Mouse (Mus musculus) large intestine, adult 2 months (tissue): ENCODE data around the gene Sec14l1. TPM values are rescaled to one million over a fixed set of nuclear protein-coding genes. Genes with fewer than 3 reads are reported as not detected.

Experiments
- DNase-seq: peaks from one replicate; pipeline ENCODE4 v3.0.0-alpha.2; 2012; ENCODE audit warnings: low read depth, low spot score
- WGBS: fragments of 180-500 bp; shearing (Covaris S2); methylation state at CpG from one replicate; pipeline ENCODE4 v1.1.7; 2018; 5-methylcytosine and 5-hydroxymethylcytosine counted together
- polyA plus RNA-seq: library from polyadenylated mRNA; depleted of rRNA; stranded (reverse); fragments of >200 nt; gene quantifications from 2 replicates; pipeline ENCODE4 v1.2.3, GENCODE M21; 2012

The Sec14l1 gene
- polyA plus RNA-seq, 1 experiment: 29.6 TPM

GRCm38 (mm10) chr11:117146776-117147536 is 32.0 kb downstream of the Sec14l1 start:
- WGBS: 84% methylated on average over 24 of the region's 24 CpGs
- no peak for DNase-seq

DNA sequence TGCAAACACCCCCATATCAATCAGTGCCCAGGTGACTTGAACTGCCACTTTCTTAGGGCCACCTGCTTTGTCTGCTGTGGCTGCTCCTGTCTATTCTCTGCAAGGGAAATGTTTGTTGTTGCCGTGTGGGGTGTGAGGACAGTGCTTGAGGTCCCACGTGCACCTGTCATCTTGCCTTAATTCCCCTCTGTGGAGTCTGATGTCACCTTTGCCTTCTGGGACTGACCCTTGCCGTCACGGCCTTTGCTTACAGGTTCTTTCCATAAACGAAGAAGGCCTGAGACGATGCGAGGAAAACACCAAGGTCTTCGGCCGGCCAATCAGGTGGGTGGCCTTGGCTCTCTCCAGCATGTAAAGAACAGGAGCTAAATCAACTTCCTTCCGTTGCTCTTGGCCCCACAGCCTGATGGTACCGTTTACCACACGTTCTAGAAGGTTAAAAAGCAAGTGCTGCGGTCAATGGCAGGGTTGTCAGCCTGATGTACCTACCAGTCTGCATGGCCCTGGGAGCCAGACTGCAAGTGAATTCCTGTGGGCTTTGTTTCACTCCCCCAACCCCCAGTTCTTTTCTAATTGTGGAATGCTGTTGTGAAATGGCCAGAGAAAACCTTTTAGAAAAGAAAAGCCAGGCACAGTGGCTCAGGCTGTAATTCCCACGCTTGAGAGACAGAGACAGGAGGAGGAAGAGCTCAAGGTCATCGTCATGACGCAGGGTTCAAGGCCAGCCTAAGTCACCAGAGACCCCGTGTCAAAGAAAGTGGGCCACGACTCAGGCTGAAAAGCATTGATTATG is 34.1 kb downstream of the Sec14l1 start:
- 85% methylated on average over 18 of the region's 18 CpGs for WGBS
- DNase-seq: no peak

DNA sequence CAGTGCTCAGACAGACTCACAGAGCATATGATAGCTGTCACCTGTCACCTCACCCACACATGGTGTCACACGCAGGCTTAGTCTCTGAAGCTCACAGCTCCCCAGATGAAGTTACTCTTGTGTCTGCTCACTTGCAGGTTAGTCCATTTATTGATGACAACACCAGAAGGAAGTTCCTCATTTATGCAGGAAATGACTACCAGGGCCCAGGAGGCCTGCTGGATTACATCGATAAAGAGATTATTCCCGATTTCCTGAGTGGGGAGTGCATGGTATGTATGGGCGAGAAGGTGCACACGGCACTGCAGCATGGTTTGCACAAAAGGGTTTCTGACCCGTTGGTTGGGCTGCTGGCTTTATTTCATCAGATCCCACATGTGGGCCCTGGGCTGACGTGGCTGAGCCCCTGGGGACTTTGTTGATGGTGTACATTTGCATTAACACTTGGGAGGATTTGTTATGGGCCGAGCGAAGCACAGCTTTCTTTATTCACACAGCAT is 35.5 kb downstream of the Sec14l1 start:
- WGBS: 85% methylated on average over 9 of the region's 9 CpGs
- DNase-seq: no peak

DNA sequence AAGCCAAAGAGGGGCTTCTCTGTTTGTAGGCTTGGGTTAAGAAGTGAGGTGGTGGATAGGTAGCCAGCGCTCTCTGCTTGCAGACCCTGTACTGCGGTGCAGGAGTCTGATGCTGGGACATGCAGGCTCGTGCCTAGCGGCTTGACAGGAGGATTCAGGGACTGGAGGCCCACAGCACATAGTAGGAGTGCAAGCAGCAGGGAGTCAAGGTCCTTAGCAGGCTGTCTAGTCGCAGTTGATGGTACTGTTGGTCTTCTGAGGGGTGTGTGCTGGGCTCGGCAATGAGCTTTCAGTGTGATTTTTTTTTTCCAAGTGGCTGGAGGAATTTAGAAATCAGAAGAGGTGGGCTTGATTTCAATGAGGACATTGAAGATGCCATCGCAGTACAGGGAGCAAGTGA is 36.5 kb downstream of the Sec14l1 start:
- WGBS: 94% methylated on average over 7 of the region's 7 CpGs

GRCm38 (mm10) chr11:117152541-117152940 is 37.6 kb downstream of the Sec14l1 start:
- no peak for DNase-seq
- WGBS: 91% methylated on average over 6 of the region's 6 CpGs

More for the DNA sequence above, 36.5 kb downstream of the Sec14l1 start:
- DNase-seq: no peak

GRCm38 (mm10) chr11:117153553-117153952 is 38.6 kb downstream of the Sec14l1 start:
- WGBS: 54% methylated on average over 9 of the region's 9 CpGs
- DNase-seq: no peak

DNA sequence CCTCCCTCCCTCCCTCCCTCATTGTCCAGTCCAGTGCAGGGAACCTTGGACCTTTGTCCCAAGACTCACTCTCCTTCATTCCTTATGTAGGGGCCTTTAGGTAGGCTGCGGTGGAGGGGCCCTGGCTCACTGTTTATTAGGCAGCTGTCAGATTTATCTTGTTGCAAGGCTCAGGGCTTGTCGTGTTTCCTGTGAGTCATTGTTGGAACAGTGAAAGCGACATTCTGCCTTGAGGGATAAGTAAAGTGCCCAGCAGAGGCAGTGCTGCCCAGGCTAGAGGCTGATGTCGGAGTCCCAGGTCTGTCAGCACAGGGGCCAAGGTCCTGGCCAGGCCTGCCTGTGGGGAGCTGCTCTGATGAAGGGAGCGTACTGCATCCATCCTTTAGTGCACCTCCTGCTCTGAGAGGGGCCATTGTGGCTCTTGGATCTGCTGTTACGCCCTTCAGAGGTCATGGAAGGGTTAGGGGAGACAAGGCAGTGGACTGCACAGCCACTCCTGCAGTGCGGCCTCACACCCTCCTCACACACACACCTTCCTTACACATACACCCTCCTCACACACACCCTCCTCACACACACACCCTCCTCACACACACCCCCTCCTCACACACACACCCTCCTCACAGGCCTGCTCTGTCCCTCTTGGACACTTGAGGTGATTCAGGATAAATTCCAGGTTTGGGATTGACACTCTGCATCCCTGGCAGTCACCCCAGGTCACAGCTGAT is 39.3 kb downstream of the Sec14l1 start:
- DNase-seq: no peak
- WGBS: 52% methylated on average over 7 of the region's 7 CpGs

GRCm38 (mm10) chr11:117156725-117157124 is 41.8 kb downstream of the Sec14l1 start:
- DNase-seq: no peak
- WGBS: 57% methylated on average over 13 of the region's 15 CpGs

- WGBS: 76% methylated on average over 11 of the region's 11 CpGs
- DNase-seq: no peak
These were observed 43.4 kb downstream of the Sec14l1 start for GRCm38 (mm10) chr11:117158343-117158742.

GRCm38 (mm10) chr11:117159257-117159945 is 44.4 kb downstream of the Sec14l1 start:
- WGBS: 73% methylated on average over 13 of the region's 13 CpGs
- no peak for DNase-seq

DNA sequence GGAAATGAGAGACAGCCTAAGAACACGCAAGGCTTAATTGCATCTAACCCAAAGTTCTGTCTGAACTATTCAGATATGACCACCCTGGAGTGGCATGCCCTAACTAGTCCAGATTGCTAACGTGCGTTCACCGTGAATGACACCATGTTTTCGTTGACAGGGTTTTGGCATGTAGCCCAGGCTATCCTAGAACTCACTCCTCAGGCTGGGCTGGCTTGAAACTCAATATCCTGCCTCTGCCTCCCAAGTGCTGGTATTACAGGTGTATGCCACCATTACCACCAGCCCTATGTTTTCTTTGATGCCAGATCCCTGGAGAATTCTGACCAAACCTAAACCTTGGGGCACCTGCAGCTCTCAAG is 45.0 kb downstream of the Sec14l1 start:
- WGBS: 79% methylated on average over 5 of the region's 5 CpGs
- DNase-seq: no peak

DNA sequence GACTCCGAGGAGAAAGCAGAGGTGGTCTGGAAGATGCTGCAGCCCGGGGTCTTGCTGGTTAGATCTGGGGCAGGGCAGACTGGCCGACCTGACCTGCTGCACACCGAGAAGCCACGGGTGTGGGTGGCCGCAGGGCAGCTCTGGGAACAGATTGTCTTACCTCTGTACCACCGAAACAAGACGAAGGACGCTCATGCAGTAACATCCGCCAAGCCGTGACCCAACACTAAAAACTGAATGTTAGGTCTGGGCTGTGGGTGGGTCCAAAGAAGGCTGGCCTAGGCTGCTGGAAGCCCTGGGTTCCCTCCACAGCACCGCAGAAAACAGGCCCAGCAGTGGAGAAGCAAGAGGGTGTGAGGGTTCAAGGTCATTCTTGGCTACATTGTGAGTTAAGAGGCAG is 45.8 kb downstream of the Sec14l1 start:
- 91% methylated on average over 12 of the region's 12 CpGs for WGBS
- no peak for DNase-seq

- no peak for DNase-seq
- 76% methylated on average over 8 of the region's 8 CpGs for WGBS
These were observed 46.6 kb downstream of the Sec14l1 start for GRCm38 (mm10) chr11:117161574-117161973.

GRCm38 (mm10) chr11:117163098-117163497 is 48.1 kb downstream of the Sec14l1 start:
- WGBS: 88% methylated on average over 9 of the region's 9 CpGs
- DNase-seq: no peak

GRCm38 (mm10) chr11:117163771-117164170 is 48.8 kb downstream of the Sec14l1 start:
- no peak for DNase-seq
- 89% methylated on average over 6 of the region's 6 CpGs for WGBS

DNA sequence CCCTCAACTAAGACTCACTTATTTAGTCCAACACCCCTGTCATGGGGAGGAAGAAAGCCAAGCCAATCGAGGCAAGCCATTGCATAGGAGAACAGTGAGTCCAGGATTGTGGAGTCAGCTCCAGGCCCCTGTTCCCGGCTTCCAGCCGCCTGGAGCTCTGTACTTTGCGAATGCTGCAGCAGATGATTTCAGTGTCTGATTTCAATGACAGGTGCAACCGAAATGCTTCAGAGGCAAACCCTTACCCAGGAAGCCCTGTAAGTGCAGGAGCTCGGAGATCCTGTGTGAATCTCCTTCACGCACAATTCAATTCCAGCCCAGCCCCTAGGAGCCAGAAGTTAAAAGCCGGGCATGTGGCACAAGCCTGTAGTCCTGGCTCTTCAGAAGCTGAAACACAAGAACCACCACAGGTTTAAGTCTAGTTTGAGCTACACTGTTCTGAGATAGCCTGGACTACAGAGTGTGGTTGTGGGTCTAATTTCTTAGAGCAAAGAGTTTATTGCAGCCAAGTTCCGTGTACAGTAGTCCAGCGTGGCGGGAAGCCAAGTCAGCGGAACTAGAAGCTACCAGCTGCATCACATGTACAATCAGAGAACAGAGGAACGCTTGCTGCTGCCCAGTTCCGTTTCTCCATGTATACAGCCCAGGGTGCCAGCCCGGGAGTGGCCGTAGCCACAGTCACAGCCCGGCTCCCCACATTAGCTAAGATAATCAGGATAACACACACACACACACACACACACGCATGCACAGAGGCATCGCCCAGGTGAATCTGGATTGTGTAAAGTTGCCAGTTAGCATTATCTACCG is 53.5 kb downstream of the Sec14l1 start:
- peak; percentile 29 for DNase-seq
- WGBS: 43% methylated on average over 20 of the region's 20 CpGs

- DNase-seq: no peak
- 89% methylated on average over 11 of the region's 11 CpGs for WGBS
These were observed 54.2 kb downstream of the Sec14l1 start for GRCm38 (mm10) chr11:117169088-117169635.

- WGBS: 93% methylated on average over 19 of the region's 19 CpGs
These were observed 55.0 kb downstream of the Sec14l1 start for GRCm38 (mm10) chr11:117169801-117170565.

More at GRCm38 (mm10) chr11:117169801-117170565, 55.0 kb downstream of the Sec14l1 start:
- no peak for DNase-seq
